Mouse (Mus musculus) heart, embryonic 16.5 days (tissue): ENCODE data around the gene Adat1. TPM values are rescaled to one million over a fixed set of nuclear protein-coding genes. Genes with fewer than 3 reads are reported as not detected.
A peak's percentile ranks its signal among the peaks of the same experiment; 100 is the strongest.

Source experiments
- ATAC-seq: fragments of 200-750 bp; cut with Nextera tagmentation; replicated peaks from 2 replicates; pipeline ENCODE4 v1.8.0; 2017; ENCODE audit warnings: moderate number of reproducible peaks; ENCODE audit not compliant: insufficient read depth, low FRiP score; ENCODE audit errors: extremely low read depth
- H3K27ac ChIP-seq: fragments of 300-500 bp; sonication (generic); 2 replicates; pipeline ENCODE4 v1.5.1; 2014; ENCODE audit warnings: mild to moderate bottlenecking, low read length, control low read depth, moderate library complexity
- H3K27me3 ChIP-seq: fragments of 300-500 bp; sonication (generic); 2 replicates; pipeline ENCODE4 v1.6.1; 2014; ENCODE audit warnings: low read length, mixed read lengths; ENCODE audit not compliant: control insufficient read depth, insufficient read depth
- H3K36me3 ChIP-seq: fragments of 300-500 bp; sonication (generic); 2 replicates; pipeline ENCODE4 v1.6.1; 2014; ENCODE audit not compliant: control insufficient read depth, insufficient read depth
- H3K4me1 ChIP-seq: fragments of 300-500 bp; sonication (generic); 2 replicates; pipeline ENCODE4 v1.6.1; 2014; ENCODE audit warnings: low read length, mixed read lengths; ENCODE audit not compliant: control insufficient read depth, insufficient read depth
- H3K4me2 ChIP-seq: fragments of 300-500 bp; sonication (generic); 2 replicates; pipeline ENCODE4 v1.6.1; 2014; ENCODE audit warnings: low read depth, mild to moderate bottlenecking, control low read depth, low read length
- H3K4me3 ChIP-seq: fragments of 300-500 bp; sonication (generic); 2 replicates; pipeline ENCODE4 v1.5.1; 2014; ENCODE audit warnings: mild to moderate bottlenecking, control low read depth, low read length
- H3K9ac ChIP-seq: fragments of 300-500 bp; sonication (generic); 2 replicates; pipeline ENCODE4 v1.6.1; 2014; ENCODE audit warnings: low read length, control low read depth
- H3K9me3 ChIP-seq: fragments of 300-500 bp; sonication (generic); replicated peaks from 2 replicates; pipeline ENCODE4 v1.6.1; 2016; ENCODE audit warnings: low read length; ENCODE audit not compliant: control insufficient read depth
- WGBS: fragments of 180-500 bp; shearing (Covaris S2); extraction: QIAGEN DNeasy Blood & Tissue Kit; methylation state at CpG from one replicate; pipeline ENCODE4 v1.1.7; 2014; 5-methylcytosine and 5-hydroxymethylcytosine counted together
- polyA plus RNA-seq: library from polyadenylated mRNA; unstranded; fragments of >200 nt; fragmentation: Nextera tagmentation; extraction: Ambion mirVana; gene quantifications from 2 replicates; pipeline ENCODE4 v1.2.1, GENCODE M21; 2015

Gene Adat1
- 5.6 and 5.9 TPM in 2 replicates for polyA plus RNA-seq

DNA sequence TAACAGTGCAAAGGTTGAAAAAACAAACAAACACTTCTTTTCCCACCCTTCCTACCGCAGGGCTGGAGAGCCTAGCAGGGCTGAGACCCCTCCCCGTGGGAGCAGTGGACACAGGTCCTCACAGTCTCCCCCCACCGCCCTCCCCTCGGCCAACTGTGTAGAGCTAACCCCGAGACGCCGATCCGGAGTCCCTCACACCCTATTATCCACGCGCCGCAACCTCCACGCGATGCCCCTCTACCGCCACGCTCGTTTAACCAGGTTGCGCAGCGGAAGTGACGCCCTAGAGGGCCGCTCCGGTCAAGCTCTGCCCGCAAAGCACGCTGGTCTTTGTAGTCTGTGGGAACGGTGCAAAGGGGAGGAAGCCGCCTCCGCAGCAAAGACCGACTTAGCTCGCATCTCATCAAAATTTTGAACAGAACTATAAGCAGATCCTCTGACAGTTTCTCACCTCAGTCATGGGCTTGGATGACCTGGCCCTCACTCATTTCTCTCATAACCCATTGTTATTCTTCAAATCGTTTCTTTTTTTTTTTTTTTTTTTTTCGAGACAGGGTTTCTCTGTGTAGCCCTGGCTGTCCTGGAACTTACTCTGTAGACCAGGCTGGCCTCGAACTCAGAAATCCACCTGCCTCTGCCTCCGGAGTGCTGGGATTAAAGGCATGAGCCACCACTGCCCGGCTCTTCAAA is at the start of gene Adat1:
Gene Adat1, minus strand, starts transcription at position 290 of the 690 bp plus-strand sequence.
- Histone ChIP-seq H3K27ac (no peak within 1 kb of the TSS), H3K27me3 (no peaks in the 10 kb centered on the region), H3K4me3 (peak within 1 kb of the TSS; percentile 80), H3K36me3 (peaks cover 35% of the 10 kb centered on the region), H3K4me2 (peak within 1 kb of the TSS; percentile 78), H3K4me1 (peaks cover 6% of the 10 kb centered on the region), H3K9me3 (no peaks in the 10 kb centered on the region), H3K9ac (peak within 1 kb of the TSS; percentile 89)
- WGBS: 3% methylated on average over 32 of the region's 33 CpGs
- peak; percentile 91 for ATAC-seq

DNA sequence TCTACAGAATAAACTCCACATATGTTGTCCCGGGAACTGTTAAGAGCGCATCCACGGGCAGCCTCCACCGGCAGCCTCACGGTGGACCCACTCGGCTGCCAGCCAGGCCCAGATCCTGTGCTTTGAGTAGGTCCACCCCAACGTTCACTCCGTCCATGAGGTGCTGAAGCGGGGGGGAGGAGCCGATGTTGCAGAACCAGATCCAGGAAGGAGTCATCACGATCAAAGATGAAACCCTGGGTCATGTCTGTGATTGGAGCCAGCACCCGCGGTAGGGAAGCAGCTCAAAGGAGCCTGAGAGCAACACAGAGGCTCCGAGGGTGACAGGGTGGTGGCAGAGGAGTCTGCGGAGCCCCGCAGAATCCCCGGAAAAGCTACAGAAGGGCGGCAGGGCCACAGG is 45.4 kb upstream of the Adat1 start:
- 61% methylated on average over 18 of the region's 18 CpGs for WGBS
- Histone ChIP-seq H3K4me2 (no peak overlapping the region), H3K9me3 (no peaks in the 10 kb centered on the region), H3K27ac (no peak overlapping the region), H3K4me3 (no peak overlapping the region), H3K9ac (no peak overlapping the region), H3K36me3 (no peaks in the 10 kb centered on the region), H3K27me3 (no peaks in the 10 kb centered on the region), H3K4me1 (no peaks in the 10 kb centered on the region)
- no peak for ATAC-seq

DNA sequence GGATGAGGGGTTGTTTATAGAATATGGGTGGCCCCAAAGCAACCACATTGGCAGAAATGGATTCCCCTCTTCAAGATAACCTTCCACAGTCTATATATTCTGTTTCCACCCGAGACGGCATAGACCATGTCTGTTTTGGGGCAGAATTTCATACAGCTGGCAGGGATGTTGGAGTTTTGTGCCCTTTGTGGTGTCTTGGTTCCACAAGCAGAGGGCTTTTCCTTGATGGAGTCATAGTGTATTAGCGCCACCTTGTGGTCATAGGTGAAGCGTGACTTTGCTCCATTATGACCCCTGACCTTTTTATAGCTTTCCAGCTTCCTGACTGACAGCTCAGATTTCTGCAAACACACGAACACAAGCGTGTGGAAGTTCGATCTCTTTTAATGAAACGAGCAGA is 42.5 kb upstream of the Adat1 start:
- H3K9ac ChIP-seq: no peak overlapping the region
- ATAC-seq: no peak
- no peak overlapping the region for H3K4me2 ChIP-seq
- WGBS: 8% methylated on average over 8 of the region's 8 CpGs
- no peaks in the 10 kb centered on the region for H3K36me3 ChIP-seq
- H3K27me3 ChIP-seq: no peaks in the 10 kb centered on the region
- H3K4me3 ChIP-seq: no peak overlapping the region
- H3K4me1 ChIP-seq: no peaks in the 10 kb centered on the region
- no peak overlapping the region for H3K27ac ChIP-seq
- H3K9me3 ChIP-seq: no peaks in the 10 kb centered on the region

DNA sequence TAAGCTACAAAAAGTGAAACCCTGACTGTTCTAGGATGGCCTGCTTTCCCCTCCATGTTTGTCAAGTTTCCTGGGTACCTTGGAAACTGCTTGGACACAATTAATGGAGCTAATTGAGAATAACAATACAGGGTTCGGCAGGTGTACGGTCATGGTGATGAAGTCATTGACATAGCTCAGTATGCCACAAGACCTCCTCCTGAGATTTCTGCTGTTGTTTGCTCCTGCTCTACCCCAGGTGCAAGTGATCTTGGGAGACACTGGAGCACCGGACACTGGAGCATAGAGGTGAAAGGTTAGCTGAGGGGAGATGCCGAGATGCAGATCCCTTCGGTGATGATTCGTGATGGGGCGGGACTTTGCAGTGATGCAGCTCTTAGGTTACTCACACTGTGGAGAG is 41.0 kb upstream of the Adat1 start:
- H3K27ac ChIP-seq: no peak overlapping the region
- no peaks in the 10 kb centered on the region for H3K36me3 ChIP-seq
- H3K9ac ChIP-seq: no peak overlapping the region
- ATAC-seq: no peak
- no peak overlapping the region for H3K4me3 ChIP-seq
- no peak overlapping the region for H3K4me2 ChIP-seq
- 56% methylated on average over 7 of the region's 7 CpGs for WGBS
- no peaks in the 10 kb centered on the region for H3K9me3 ChIP-seq
- no peaks in the 10 kb centered on the region for H3K27me3 ChIP-seq
- no peaks in the 10 kb centered on the region for H3K4me1 ChIP-seq

DNA sequence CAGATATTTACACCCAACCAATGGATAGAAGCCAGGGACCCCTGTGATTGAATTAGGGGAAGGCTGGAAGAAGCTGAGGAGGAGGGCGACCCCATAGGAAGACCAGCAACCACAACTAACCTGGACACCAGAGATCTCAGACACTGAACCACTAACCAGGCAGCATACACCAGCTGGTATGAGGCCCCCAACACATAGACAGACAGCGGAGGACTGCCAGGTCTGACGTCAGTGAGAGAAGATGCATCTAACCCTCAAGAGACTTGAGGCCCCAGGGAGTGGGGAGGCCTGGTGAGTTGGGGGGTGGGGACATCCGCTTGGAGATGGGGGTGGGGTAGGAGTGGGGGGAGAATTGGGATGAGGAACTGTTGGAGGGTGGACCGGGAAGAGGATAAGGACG is 38.6 kb upstream of the Adat1 start:
- 44% methylated on average over 6 of the region's 6 CpGs for WGBS
- no peak for ATAC-seq

DNA sequence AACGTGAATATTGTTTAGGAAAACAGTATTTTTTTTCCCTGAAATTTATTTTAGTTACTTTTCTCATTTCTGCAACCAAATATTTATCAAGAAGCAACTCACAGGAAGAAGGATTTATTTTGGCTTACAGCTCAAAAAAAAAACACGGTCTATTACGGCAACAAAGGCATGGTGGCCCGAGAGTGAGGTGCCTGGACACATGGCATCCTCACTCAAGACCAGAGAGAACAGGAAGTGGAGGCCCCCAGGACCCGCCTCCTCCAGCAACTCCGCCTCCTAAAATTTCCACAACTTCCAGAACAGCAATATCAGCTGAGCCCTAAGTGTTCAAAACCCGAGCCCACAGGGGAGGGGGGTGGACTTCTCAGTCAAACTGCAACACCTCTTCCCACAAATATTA is 37.4 kb upstream of the Adat1 start:
- no peaks in the 10 kb centered on the region for H3K27me3 ChIP-seq
- no peaks in the 10 kb centered on the region for H3K9me3 ChIP-seq
- WGBS: 71% methylated on average over 7 of the region's 7 CpGs
- no peak overlapping the region for H3K27ac ChIP-seq
- H3K4me2 ChIP-seq: no peak overlapping the region
- no peaks in the 10 kb centered on the region for H3K36me3 ChIP-seq
- H3K4me3 ChIP-seq: no peak overlapping the region
- no peak for ATAC-seq
- no peak overlapping the region for H3K9ac ChIP-seq
- no peaks in the 10 kb centered on the region for H3K4me1 ChIP-seq

More for the DNA sequence above, 38.6 kb upstream of the Adat1 start:
- H3K4me1 ChIP-seq: no peaks in the 10 kb centered on the region
- no peaks in the 10 kb centered on the region for H3K9me3 ChIP-seq
- no peaks in the 10 kb centered on the region for H3K27me3 ChIP-seq
- H3K4me3 ChIP-seq: no peak overlapping the region
- no peaks in the 10 kb centered on the region for H3K36me3 ChIP-seq
- H3K27ac ChIP-seq: no peak overlapping the region
- no peak overlapping the region for H3K4me2 ChIP-seq
- no peak overlapping the region for H3K9ac ChIP-seq

DNA sequence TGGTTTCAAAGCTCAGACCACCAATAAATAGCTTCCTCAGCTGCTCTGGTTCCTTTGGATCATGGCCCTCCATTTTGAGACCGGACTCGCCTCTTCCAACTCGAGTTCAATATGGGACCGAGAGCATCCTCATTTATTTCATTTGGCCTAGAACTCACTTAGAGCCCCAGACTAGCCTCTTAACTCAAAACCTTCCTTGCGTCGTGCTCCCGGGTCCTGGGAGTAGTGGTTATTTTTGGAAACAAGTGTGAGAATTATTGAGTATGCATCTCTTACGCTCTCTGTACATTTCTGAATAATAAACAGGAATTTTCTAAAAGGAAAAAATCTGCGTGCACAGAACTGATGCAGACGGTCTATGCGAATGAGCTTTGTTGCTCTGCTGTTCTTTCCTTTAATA is 22.8 kb upstream of the Adat1 start, which contains the start of gene Gm6793:
Gene Gm6793, minus strand, starts transcription at position 101 of the 400 bp plus-strand sequence.
- peaks cover 17% of the 10 kb centered on the region for H3K4me1 ChIP-seq
- H3K27ac ChIP-seq: no peak within 1 kb of the TSS
- H3K4me3 ChIP-seq: no peak within 1 kb of the TSS
- H3K36me3 ChIP-seq: peaks cover 22% of the 10 kb centered on the region
- no peaks in the 10 kb centered on the region for H3K9me3 ChIP-seq
- H3K27me3 ChIP-seq: no peaks in the 10 kb centered on the region
- no peak within 1 kb of the TSS for H3K4me2 ChIP-seq
- H3K9ac ChIP-seq: no peak within 1 kb of the TSS
- no peak for ATAC-seq
- WGBS: 85% methylated on average over 11 of the region's 11 CpGs

DNA sequence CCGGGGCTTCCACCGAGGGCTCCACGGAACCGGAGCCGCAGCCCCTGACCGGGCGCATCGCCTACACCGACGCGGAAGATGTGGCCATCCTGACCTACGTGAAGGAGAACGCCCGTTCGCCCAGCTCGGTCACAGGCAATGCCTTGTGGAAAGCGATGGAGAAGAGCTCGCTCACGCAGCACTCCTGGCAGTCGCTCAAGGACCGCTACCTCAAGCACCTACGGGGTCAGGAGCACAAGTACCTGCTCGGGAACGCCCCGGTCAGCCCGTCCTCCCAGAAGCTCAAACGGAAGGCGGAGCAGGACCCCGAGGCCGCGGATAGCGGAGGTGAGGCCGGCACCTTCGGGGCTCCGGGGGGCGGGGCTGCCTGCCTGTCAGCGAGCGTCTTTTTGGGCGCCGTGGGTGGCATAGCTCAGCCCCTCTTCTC is 19.7 kb upstream of the Adat1 start:
- H3K4me1 ChIP-seq: peaks cover 18% of the 10 kb centered on the region
- peak overlapping the region; percentile 91 for H3K9ac ChIP-seq
- H3K27me3 ChIP-seq: no peaks in the 10 kb centered on the region
- WGBS: under 1% methylated on average over 40 of the region's 40 CpGs
- H3K4me2 ChIP-seq: peak overlapping the region; percentile 94
- peak overlapping the region; percentile 98 for H3K4me3 ChIP-seq
- H3K27ac ChIP-seq: peak overlapping the region; percentile 79
- H3K9me3 ChIP-seq: no peaks in the 10 kb centered on the region
- ATAC-seq: peak; percentile 47
- peaks cover under 1% of the 10 kb centered on the region; the same call in 1 of the 2 replicates for H3K36me3 ChIP-seq

DNA sequence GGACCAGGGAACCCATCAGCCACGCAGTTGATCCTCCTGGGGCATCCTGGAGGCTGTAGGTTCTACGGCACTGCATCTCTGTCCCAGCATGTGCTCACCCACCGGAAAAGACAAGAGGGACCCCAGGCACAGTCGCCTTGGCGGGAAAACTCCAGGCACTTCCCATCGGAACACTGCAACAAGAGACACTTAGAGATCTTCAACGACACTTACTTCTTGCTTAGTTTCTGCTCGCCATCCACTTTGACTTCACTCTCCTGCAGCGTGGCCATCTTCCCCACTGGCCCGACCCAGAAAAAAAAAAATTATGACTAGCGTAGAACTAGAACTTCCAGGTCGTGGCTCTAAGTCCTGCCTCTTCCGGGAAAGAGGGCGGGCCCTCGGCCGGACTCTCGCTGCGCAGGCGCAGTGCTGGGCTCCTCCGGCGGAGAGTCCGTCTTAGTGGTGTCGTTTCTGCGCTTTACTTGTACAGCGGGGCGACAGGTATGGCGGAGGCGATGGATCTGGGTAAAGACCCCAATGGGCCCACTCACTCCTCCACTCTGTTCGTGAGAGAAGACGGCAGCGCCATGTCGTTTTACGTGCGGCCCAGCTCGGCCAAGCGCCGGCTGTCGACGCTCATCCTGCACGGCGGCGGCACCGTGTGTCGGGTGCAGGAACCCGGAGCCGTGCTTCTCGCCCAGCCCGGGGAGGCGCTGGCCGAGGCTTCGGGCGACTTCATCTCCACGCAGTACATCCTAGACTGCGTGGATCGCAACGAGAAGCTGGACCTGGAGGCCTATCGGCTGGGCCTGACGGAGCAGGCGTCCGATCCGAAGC is 19.1 kb upstream of the Adat1 start, which contains the start of the genes Kars and Terf2ip:
Gene Kars, minus strand, starts transcription at position 327 of the 819 bp plus-strand sequence.
Gene Terf2ip, plus strand, starts transcription at position 402 of the 819 bp plus-strand sequence.
- Histone ChIP-seq H3K27me3 (no peaks in the 10 kb centered on the region), H3K36me3 (no peaks in the 10 kb centered on the region; the same call in 1 of the 2 replicates), H3K9me3 (no peaks in the 10 kb centered on the region), H3K9ac (peak within 1 kb of the TSS; percentile 91), H3K4me1 (peaks cover 18% of the 10 kb centered on the region), H3K4me2 (peak within 1 kb of the TSS; percentile 94), H3K4me3 (peak within 1 kb of the TSS; percentile 98), H3K27ac (peak within 1 kb of the TSS; percentile 79)
- WGBS: under 1% methylated on average over 61 of the region's 61 CpGs
- ATAC-seq: peak; percentile 95
